Mouse (Mus musculus) embryonic facial prominence, embryonic 13.5 days (tissue): ENCODE data around the gene Pik3ap1. TPM values are rescaled to one million over a fixed set of nuclear protein-coding genes. Genes with fewer than 3 reads are reported as not detected.

Experiments used
- ATAC-seq: fragments of 200-750 bp; cut with Nextera tagmentation; 2 replicates; pipeline ENCODE4 v1.8.0; 2017; ENCODE audit warnings: low read depth; ENCODE audit not compliant: insufficient number of reproducible peaks, insufficient read depth, low FRiP score, low TSS enrichment
- H3K27ac ChIP-seq: fragments of 300-500 bp; sonication (generic); 2 replicates; pipeline ENCODE4 v1.5.1; 2015; ENCODE audit warnings: moderate library complexity, mild to moderate bottlenecking, inconsistent platforms
- H3K27me3 ChIP-seq: fragments of 300-500 bp; sonication (generic); 2 replicates; pipeline ENCODE4 v1.6.1; 2015; ENCODE audit warnings: mild to moderate bottlenecking, inconsistent platforms
- H3K36me3 ChIP-seq: fragments of 300-500 bp; sonication (generic); 2 replicates; pipeline ENCODE4 v1.6.1; 2015; ENCODE audit warnings: mild to moderate bottlenecking, inconsistent platforms
- H3K4me1 ChIP-seq: fragments of 300-500 bp; sonication (generic); 2 replicates; pipeline ENCODE4 v1.6.1; 2015; ENCODE audit warnings: inconsistent platforms
- H3K4me2 ChIP-seq: fragments of 300-500 bp; sonication (generic); 2 replicates; pipeline ENCODE4 v1.6.1; 2015; ENCODE audit warnings: moderate library complexity, mild to moderate bottlenecking, inconsistent platforms
- H3K4me3 ChIP-seq: fragments of 300-500 bp; sonication (generic); 2 replicates; pipeline ENCODE4 v1.5.1; 2015; ENCODE audit warnings: mild to moderate bottlenecking, inconsistent platforms
- H3K9ac ChIP-seq: fragments of 300-500 bp; sonication (generic); 2 replicates; pipeline ENCODE4 v1.6.1; 2015; ENCODE audit warnings: mild to moderate bottlenecking, inconsistent platforms
- H3K9me3 ChIP-seq: fragments of 300-500 bp; sonication (generic); 2 replicates; pipeline ENCODE4 v1.6.1; 2016; ENCODE audit warnings: inconsistent platforms
- WGBS: fragments of 180-500 bp; shearing (Covaris S2); methylation state at CpG from one replicate; pipeline ENCODE4 v1.1.7; 2015; ENCODE audit warnings: mixed read lengths; 5-methylcytosine and 5-hydroxymethylcytosine counted together
- polyA plus RNA-seq: library from polyadenylated mRNA; unstranded; fragments of >200 nt; fragmentation: Nextera tagmentation; extraction: Ambion mirVana; gene quantifications from 2 replicates; pipeline ENCODE4 v1.2.1, GENCODE M21; 2015

The Pik3ap1 gene
- polyA plus RNA-seq, 1 experiment from 2014 or later, result 1.8 TPM

DNA sequence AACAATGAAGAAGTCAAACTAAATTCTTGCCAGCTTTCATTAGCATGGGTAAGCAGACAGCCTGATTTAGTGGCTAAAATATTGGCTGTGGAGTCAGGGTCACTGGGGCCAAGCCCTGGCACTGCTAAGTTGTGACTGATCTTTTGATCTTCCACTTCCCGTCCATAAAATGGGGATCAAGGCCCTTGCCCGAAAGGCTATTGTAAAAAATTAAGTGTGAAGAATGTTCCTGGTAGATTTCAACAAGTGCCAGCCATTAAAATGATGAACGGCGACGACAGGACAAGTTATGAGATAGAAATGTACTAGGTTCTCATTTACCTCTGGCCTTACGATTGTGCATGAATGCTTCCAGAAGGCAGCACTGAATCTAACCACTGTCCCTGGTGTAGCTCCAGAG, 83.0 kb downstream of the Pik3ap1 start:
- no peaks in the 10 kb centered on the region for H3K27me3 ChIP-seq
- H3K4me1 ChIP-seq, result 0 out of 2 replicates have a peak, but pooled peaks cover 4% of the 10 kb centered on the region
- no peak overlapping the region for H3K4me2 ChIP-seq
- no peak overlapping the region for H3K9ac ChIP-seq
- ATAC-seq, result no peak
- WGBS, result 64% methylated on average over 6 of the region's 6 CpGs
- H3K4me3 ChIP-seq, result no peak overlapping the region
- no peaks in the 10 kb centered on the region for H3K36me3 ChIP-seq
- H3K9me3 ChIP-seq, result no peaks in the 10 kb centered on the region
- no peak overlapping the region for H3K27ac ChIP-seq

DNA sequence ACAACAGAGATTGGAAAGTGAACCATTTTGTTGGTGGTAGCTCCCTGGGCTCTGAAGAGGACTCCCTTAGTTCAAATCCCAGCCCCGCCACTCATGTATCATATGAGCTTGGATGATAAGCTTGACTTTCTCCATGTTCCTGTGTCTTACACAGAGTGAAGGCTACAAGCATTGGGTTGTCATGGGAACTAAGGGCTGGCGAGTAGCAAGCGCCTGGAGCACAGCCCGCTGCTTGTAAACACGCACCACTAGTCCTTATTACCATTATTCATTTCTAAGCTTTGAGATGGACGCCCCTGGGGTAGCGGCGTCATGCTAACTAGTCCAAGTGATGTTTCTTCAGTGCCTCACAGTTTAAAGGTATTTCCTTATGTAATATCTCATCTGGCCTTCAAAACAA, 85.5 kb downstream of the Pik3ap1 start:
- Histone ChIP-seq H3K4me1 (0 out of 2 replicates have a peak, but pooled peaks cover 4% of the 10 kb centered on the region), H3K9me3 (no peaks in the 10 kb centered on the region), H3K4me3 (no peak overlapping the region), H3K27me3 (no peaks in the 10 kb centered on the region), H3K4me2 (no peak overlapping the region), H3K27ac (no peak overlapping the region), H3K36me3 (no peaks in the 10 kb centered on the region), H3K9ac (no peak overlapping the region)
- ATAC-seq, result no peak
- 85% methylated on average over 8 of the region's 8 CpGs for WGBS

- Histone ChIP-seq H3K36me3 (no peaks in the 10 kb centered on the region), H3K9me3 (no peaks in the 10 kb centered on the region), H3K27ac (no peak overlapping the region), H3K9ac (no peak overlapping the region), H3K27me3 (no peaks in the 10 kb centered on the region), H3K4me3 (no peak overlapping the region), H3K4me2 (no peak overlapping the region), H3K4me1 (no peaks in the 10 kb centered on the region)
- WGBS, result 64% methylated on average over 5 of the region's 5 CpGs
- no peak for ATAC-seq
These were observed 93.8 kb downstream of the Pik3ap1 start for GRCm38 (mm10) chr19:41290952-41291619.

- Histone ChIP-seq H3K4me3 (no peak overlapping the region), H3K4me2 (no peak overlapping the region), H3K36me3 (no peaks in the 10 kb centered on the region), H3K4me1 (peaks cover 4% of the 10 kb centered on the region), H3K27me3 (no peaks in the 10 kb centered on the region), H3K9me3 (no peaks in the 10 kb centered on the region), H3K27ac (no peak overlapping the region), H3K9ac (no peak overlapping the region)
- ATAC-seq, result no peak
- WGBS, result 71% methylated on average over 6 of the region's 6 CpGs
These were observed 96.3 kb downstream of the Pik3ap1 start for GRCm38 (mm10) chr19:41288568-41288967.

DNA sequence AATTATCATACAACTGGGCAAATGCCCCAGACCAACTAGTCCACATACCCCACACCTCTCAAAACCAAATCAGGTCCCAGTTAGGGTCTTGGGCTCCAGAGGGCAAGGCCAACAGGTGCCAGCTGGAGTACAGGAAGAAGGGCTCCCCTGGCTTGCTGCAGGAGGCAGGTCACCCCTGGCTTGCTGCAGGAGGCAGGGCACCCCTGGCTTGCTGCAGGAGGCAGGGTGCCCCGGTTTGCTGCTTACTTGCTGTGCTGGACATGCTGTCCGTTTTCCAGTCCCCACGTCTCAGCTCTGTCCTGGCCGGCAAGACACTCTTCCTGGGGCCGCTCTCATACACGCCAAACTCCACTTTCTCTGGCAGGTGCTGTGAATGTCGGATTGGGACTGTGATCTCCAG, 97.7 kb downstream of the Pik3ap1 start:
- no peak overlapping the region for H3K27ac ChIP-seq
- no peaks in the 10 kb centered on the region for H3K9me3 ChIP-seq
- H3K4me1 ChIP-seq, result peaks cover 4% of the 10 kb centered on the region
- H3K4me2 ChIP-seq, result no peak overlapping the region
- H3K4me3 ChIP-seq, result no peak overlapping the region
- no peaks in the 10 kb centered on the region for H3K36me3 ChIP-seq
- 83% methylated on average over 7 of the region's 7 CpGs for WGBS
- no peaks in the 10 kb centered on the region for H3K27me3 ChIP-seq
- no peak overlapping the region for H3K9ac ChIP-seq
- ATAC-seq, result no peak

DNA sequence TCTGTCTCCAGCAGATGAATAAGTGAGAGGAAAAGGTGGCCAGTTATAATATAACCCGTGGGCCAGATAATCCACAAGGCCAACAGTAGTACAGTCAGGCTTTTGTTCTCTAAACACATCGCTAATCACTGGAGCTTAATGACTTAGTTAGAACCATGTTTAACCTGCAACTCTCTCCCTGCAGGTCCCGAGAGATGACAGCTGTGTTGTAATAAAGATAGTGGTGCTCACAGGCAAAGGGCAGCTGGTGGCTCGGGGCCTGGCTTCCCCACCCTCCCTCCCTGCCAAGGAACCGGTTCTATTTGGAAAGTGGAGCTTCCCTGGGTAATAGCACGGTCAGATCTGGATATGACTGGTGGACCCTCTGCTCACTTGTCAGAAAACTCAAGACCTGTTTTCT, 100.4 kb downstream of the Pik3ap1 start:
- no peaks in the 10 kb centered on the region for H3K9me3 ChIP-seq
- ATAC-seq, result no peak
- WGBS, result 42% methylated on average over 6 of the region's 6 CpGs
- H3K27ac ChIP-seq, result no peak overlapping the region
- no peaks in the 10 kb centered on the region for H3K36me3 ChIP-seq
- no peak overlapping the region for H3K4me3 ChIP-seq
- no peak overlapping the region for H3K4me2 ChIP-seq
- no peak overlapping the region for H3K9ac ChIP-seq
- no peaks in the 10 kb centered on the region for H3K27me3 ChIP-seq
- H3K4me1 ChIP-seq, result peaks cover 4% of the 10 kb centered on the region

- H3K9ac ChIP-seq, result no peak overlapping the region
- H3K27me3 ChIP-seq, result no peaks in the 10 kb centered on the region
- no peaks in the 10 kb centered on the region for H3K9me3 ChIP-seq
- WGBS, result 74% methylated on average over 5 of the region's 5 CpGs
- no peaks in the 10 kb centered on the region for H3K36me3 ChIP-seq
- H3K4me3 ChIP-seq, result no peak overlapping the region
- ATAC-seq, result no peak
- no peak overlapping the region for H3K27ac ChIP-seq
- no peak overlapping the region for H3K4me2 ChIP-seq
- peaks cover 4% of the 10 kb centered on the region for H3K4me1 ChIP-seq
These were observed 102.2 kb downstream of the Pik3ap1 start for GRCm38 (mm10) chr19:41282718-41283117.

DNA sequence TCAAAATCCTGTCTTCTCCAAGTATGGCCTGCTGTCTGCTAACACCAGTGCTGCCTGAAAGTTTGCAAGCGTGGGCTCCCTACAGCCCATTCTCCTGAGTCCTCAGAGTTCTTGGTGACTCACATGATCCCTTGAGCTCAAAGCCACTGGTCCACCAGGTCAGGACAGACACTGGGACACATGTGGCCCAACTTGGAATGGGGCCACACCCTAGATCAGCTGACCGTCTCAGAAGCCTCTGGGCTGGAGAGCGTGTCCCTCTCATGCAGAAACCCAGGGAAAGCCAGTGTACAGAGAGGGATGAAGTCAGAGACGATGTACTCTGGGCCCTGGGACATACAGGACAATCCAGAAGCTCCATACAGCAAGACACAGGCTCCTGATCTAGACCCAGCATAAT, 102.7 kb downstream of the Pik3ap1 start:
- H3K4me3 ChIP-seq, result no peak overlapping the region
- H3K27ac ChIP-seq, result no peak overlapping the region
- no peaks in the 10 kb centered on the region for H3K27me3 ChIP-seq
- WGBS, result 83% methylated on average over 4 of the region's 4 CpGs
- no peak overlapping the region for H3K4me2 ChIP-seq
- H3K4me1 ChIP-seq, result peaks cover 4% of the 10 kb centered on the region
- ATAC-seq, result no peak
- no peaks in the 10 kb centered on the region for H3K9me3 ChIP-seq
- H3K9ac ChIP-seq, result no peak overlapping the region
- no peaks in the 10 kb centered on the region for H3K36me3 ChIP-seq

DNA sequence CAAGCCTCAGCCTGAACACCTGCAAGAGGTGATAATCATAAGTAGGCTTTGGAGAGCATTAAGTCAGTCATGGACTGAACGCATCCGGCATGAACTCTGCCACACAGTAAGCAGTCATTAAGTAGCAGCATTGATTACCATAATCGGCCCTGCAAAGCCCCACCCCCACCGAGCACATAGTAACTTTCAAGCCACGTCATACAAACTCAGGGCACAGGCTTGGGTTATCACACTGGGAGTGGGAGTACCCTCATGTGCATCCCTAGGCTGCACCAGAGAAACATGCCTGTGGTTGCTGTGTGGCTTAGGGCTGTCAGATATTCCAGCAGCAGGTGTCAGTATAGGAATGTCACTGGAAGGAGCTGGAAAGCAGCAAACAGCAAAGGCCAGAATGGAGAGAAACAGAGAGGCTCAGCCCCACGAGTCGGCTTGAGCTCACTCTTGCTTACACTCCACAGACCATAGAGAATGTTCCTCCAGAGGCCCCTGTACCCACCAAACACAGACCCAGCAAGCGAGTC, 105.1 kb downstream of the Pik3ap1 start:
- Histone ChIP-seq H3K27me3 (no peaks in the 10 kb centered on the region), H3K4me2 (no peak overlapping the region), H3K27ac (no peak overlapping the region), H3K4me1 (peaks cover 4% of the 10 kb centered on the region), H3K36me3 (no peaks in the 10 kb centered on the region), H3K4me3 (no peak overlapping the region), H3K9me3 (no peaks in the 10 kb centered on the region), H3K9ac (no peak overlapping the region)
- ATAC-seq, result no peak
- 67% methylated on average over 8 of the region's 8 CpGs for WGBS

GRCm38 (mm10) chr19:41278606-41279005, 106.3 kb downstream of the Pik3ap1 start:
- no peak overlapping the region for H3K4me3 ChIP-seq
- no peaks in the 10 kb centered on the region for H3K4me1 ChIP-seq
- H3K9me3 ChIP-seq, result no peaks in the 10 kb centered on the region
- 76% methylated on average over 7 of the region's 7 CpGs for WGBS
- no peaks in the 10 kb centered on the region for H3K36me3 ChIP-seq
- no peak overlapping the region for H3K4me2 ChIP-seq
- no peak for ATAC-seq
- H3K27me3 ChIP-seq, result no peaks in the 10 kb centered on the region
- no peak overlapping the region for H3K27ac ChIP-seq
- no peak overlapping the region for H3K9ac ChIP-seq

- no peak overlapping the region for H3K4me3 ChIP-seq
- no peak overlapping the region for H3K9ac ChIP-seq
- no peak overlapping the region for H3K4me2 ChIP-seq
- H3K27me3 ChIP-seq, result no peaks in the 10 kb centered on the region
- no peaks in the 10 kb centered on the region for H3K9me3 ChIP-seq
- no peak overlapping the region for H3K27ac ChIP-seq
- no peak for ATAC-seq
- WGBS, result 66% methylated on average over 3 of the region's 3 CpGs
- H3K36me3 ChIP-seq, result no peaks in the 10 kb centered on the region
- H3K4me1 ChIP-seq, result no peaks in the 10 kb centered on the region
These were observed 109.3 kb downstream of the Pik3ap1 start for GRCm38 (mm10) chr19:41275588-41275987.

GRCm38 (mm10) chr19:41270906-41271305, 114.0 kb downstream of the Pik3ap1 start:
- Histone ChIP-seq H3K4me1 (no peaks in the 10 kb centered on the region), H3K27me3 (no peaks in the 10 kb centered on the region), H3K4me3 (no peak overlapping the region), H3K27ac (no peak overlapping the region), H3K4me2 (no peak overlapping the region), H3K9me3 (no peaks in the 10 kb centered on the region), H3K9ac (no peak overlapping the region), H3K36me3 (no peaks in the 10 kb centered on the region)
- no peak for ATAC-seq
- WGBS, result 71% methylated on average over 7 of the region's 7 CpGs
